Mouse (Mus musculus): ENCODE measurements around the gene Stard9. TPM values are rescaled to one million over a fixed set of nuclear protein-coding genes. Genes with fewer than 3 reads are reported as not detected.

The Stard9 gene
- 2.8 and 3.0 TPM in 2 replicates for polyA plus RNA-seq (2012; rRNA removed)

- WGBS: 5% methylated on average over 36 of the region's 36 CpGs
- no peak within 1 kb of the TSS for H3K27ac ChIP-seq (ENCODE audit: control insufficient read depth, insufficient read depth, low read length)
- H3K4me1 ChIP-seq (replicated peaks; ENCODE audit: control insufficient read depth, insufficient read depth, low read length): peaks cover 5% of the 10 kb centered on the region; the same call in 1 of the 2 replicates
- no peaks in the 10 kb centered on the region for H3K36me3 ChIP-seq (ENCODE audit: control insufficient read depth, insufficient read depth, low read length)
- TF ChIP-seq CTCF (IDR thresholded peaks at IDR 0.05; ENCODE audit: borderline replicate concordance, control insufficient read depth, extremely low read depth, insufficient read depth, low read length, poor library complexity): peak; percentile 73; the same call in 1 of the 2 replicates
- peak; percentile 49; the same call in 1 of the 2 replicates for TF ChIP-seq POLR2A (IDR thresholded peaks at IDR 0.05; ENCODE audit: control insufficient read depth, extremely low read depth, insufficient read depth, low read length, poor library complexity)
- peak within 1 kb of the TSS; percentile 52 for H3K4me3 ChIP-seq (ENCODE audit: control insufficient read depth, insufficient read depth, low read length)
- peak; percentile 98 for DNase-seq
- H3K27me3 ChIP-seq (ENCODE audit: control insufficient read depth, insufficient read depth, low read length): no peaks in the 10 kb centered on the region
Measured at GRCm38 (mm10) chr2:120628886-120629735, at the start of gene Stard9. Gene Stard9 (plus strand): TSS chr2:120629121.

DNA sequence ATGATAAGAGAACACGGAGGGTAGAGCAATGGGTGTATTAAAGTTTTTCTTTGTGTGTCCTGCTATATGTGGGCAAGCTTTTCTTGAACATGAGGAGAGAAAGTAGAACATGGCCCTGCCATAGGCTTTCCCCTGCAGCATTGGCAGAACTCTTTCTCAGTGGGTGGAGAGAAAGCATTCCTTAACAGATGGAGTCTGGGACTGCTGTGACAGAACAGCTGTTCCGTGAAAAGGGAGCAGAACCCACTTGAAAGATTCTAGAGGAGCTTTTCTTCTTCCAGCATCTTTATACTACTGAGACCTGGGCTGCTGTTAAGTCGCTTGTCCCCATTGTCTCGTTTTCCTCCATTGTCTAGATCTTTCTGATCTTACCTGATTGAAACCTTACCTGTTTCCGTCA lies 39.2 kb upstream of the Stard9 start:
- WGBS: 91% methylated on average over 5 of the region's 5 CpGs
- H3K4me3 ChIP-seq (ENCODE audit: control insufficient read depth, insufficient read depth, low read length): no peak overlapping the region
- no peak for DNase-seq
- H3K36me3 ChIP-seq (ENCODE audit: control insufficient read depth, insufficient read depth, low read length): peaks cover 14% of the 10 kb centered on the region
- TF ChIP-seq POLR2A (IDR thresholded peaks at IDR 0.05; ENCODE audit: control insufficient read depth, extremely low read depth, insufficient read depth, low read length, poor library complexity) (no peak), CTCF (IDR thresholded peaks at IDR 0.05; ENCODE audit: borderline replicate concordance, control insufficient read depth, extremely low read depth, insufficient read depth, low read length, poor library complexity) (no peak)
- H3K27ac ChIP-seq (ENCODE audit: control insufficient read depth, insufficient read depth, low read length): no peak overlapping the region
- H3K4me1 ChIP-seq (replicated peaks; ENCODE audit: control insufficient read depth, insufficient read depth, low read length): no peaks in the 10 kb centered on the region
- no peaks in the 10 kb centered on the region for H3K27me3 ChIP-seq (ENCODE audit: control insufficient read depth, insufficient read depth, low read length)

DNA sequence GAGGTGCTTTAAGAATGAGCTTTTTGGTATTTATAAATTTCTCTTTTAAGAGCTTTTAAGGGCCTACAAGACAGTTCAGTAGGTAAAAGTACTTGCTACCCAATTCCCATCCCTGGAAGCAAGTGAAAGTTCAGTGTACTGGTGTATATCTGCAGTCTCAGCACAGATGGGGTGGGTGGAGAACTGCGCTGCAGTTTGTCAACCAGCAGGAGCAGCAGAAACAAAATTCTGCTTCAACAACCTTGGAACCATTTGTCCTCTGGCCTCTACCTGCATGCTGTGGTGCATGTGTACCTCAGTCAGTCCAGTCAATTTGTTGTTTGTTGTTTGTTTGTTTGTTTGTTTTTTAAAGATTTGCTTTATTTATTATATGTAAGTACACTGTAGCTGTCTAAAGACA lies 36.7 kb upstream of the Stard9 start:
- Histone ChIP-seq H3K27me3 (ENCODE audit: control insufficient read depth, insufficient read depth, low read length) (no peaks in the 10 kb centered on the region), H3K36me3 (ENCODE audit: control insufficient read depth, insufficient read depth, low read length) (peaks cover 26% of the 10 kb centered on the region), H3K27ac (ENCODE audit: control insufficient read depth, insufficient read depth, low read length) (no peak overlapping the region), H3K4me1 (replicated peaks; ENCODE audit: control insufficient read depth, insufficient read depth, low read length) (no peaks in the 10 kb centered on the region), H3K4me3 (ENCODE audit: control insufficient read depth, insufficient read depth, low read length) (no peak overlapping the region)
- 93% methylated on average over 1 of the region's 1 CpGs for WGBS
- TF ChIP-seq POLR2A (IDR thresholded peaks at IDR 0.05; ENCODE audit: control insufficient read depth, extremely low read depth, insufficient read depth, low read length, poor library complexity) (no peak), CTCF (IDR thresholded peaks at IDR 0.05; ENCODE audit: borderline replicate concordance, control insufficient read depth, extremely low read depth, insufficient read depth, low read length, poor library complexity) (no peak)
- DNase-seq: no peak

GRCm38 (mm10) chr2:120597734-120598133 lies 31.2 kb upstream of the Stard9 start:
- H3K4me3 ChIP-seq (ENCODE audit: control insufficient read depth, insufficient read depth, low read length): no peak overlapping the region
- no peaks in the 10 kb centered on the region for H3K4me1 ChIP-seq (replicated peaks; ENCODE audit: control insufficient read depth, insufficient read depth, low read length)
- peaks cover 45% of the 10 kb centered on the region for H3K36me3 ChIP-seq (ENCODE audit: control insufficient read depth, insufficient read depth, low read length)
- no peak for TF ChIP-seq POLR2A (IDR thresholded peaks at IDR 0.05; ENCODE audit: control insufficient read depth, extremely low read depth, insufficient read depth, low read length, poor library complexity)
- TF ChIP-seq CTCF (IDR thresholded peaks at IDR 0.05; ENCODE audit: borderline replicate concordance, control insufficient read depth, extremely low read depth, insufficient read depth, low read length, poor library complexity): no peak
- no peak for DNase-seq
- no peak overlapping the region for H3K27ac ChIP-seq (ENCODE audit: control insufficient read depth, insufficient read depth, low read length)
- WGBS: 99% methylated on average over 2 of the region's 2 CpGs
- H3K27me3 ChIP-seq (ENCODE audit: control insufficient read depth, insufficient read depth, low read length): no peaks in the 10 kb centered on the region

GRCm38 (mm10) chr2:120599506-120599905 lies 29.4 kb upstream of the Stard9 start:
- no peak for DNase-seq
- Histone ChIP-seq H3K27me3 (ENCODE audit: control insufficient read depth, insufficient read depth, low read length) (no peaks in the 10 kb centered on the region), H3K4me1 (replicated peaks; ENCODE audit: control insufficient read depth, insufficient read depth, low read length) (no peaks in the 10 kb centered on the region), H3K4me3 (ENCODE audit: control insufficient read depth, insufficient read depth, low read length) (no peak overlapping the region), H3K27ac (ENCODE audit: control insufficient read depth, insufficient read depth, low read length) (no peak overlapping the region), H3K36me3 (ENCODE audit: control insufficient read depth, insufficient read depth, low read length) (peaks cover 49% of the 10 kb centered on the region)
- TF ChIP-seq POLR2A (IDR thresholded peaks at IDR 0.05; ENCODE audit: control insufficient read depth, extremely low read depth, insufficient read depth, low read length, poor library complexity) (no peak), CTCF (IDR thresholded peaks at IDR 0.05; ENCODE audit: borderline replicate concordance, control insufficient read depth, extremely low read depth, insufficient read depth, low read length, poor library complexity) (no peak)
- WGBS: 43% methylated on average over 4 of the region's 4 CpGs

GRCm38 (mm10) chr2:120606021-120606690 lies 22.8 kb upstream of the Stard9 start:
- Histone ChIP-seq H3K4me3 (ENCODE audit: control insufficient read depth, insufficient read depth, low read length) (no peak overlapping the region), H3K4me1 (replicated peaks; ENCODE audit: control insufficient read depth, insufficient read depth, low read length) (0 out of 2 replicates have a peak, but pooled peaks cover 3% of the 10 kb centered on the region), H3K27ac (ENCODE audit: control insufficient read depth, insufficient read depth, low read length) (no peak overlapping the region), H3K36me3 (ENCODE audit: control insufficient read depth, insufficient read depth, low read length) (peaks cover 5% of the 10 kb centered on the region; the same call in 1 of the 2 replicates), H3K27me3 (ENCODE audit: control insufficient read depth, insufficient read depth, low read length) (no peaks in the 10 kb centered on the region)
- WGBS: 97% methylated on average over 6 of the region's 6 CpGs
- TF ChIP-seq CTCF (IDR thresholded peaks at IDR 0.05; ENCODE audit: borderline replicate concordance, control insufficient read depth, extremely low read depth, insufficient read depth, low read length, poor library complexity) (no peak), POLR2A (IDR thresholded peaks at IDR 0.05; ENCODE audit: control insufficient read depth, extremely low read depth, insufficient read depth, low read length, poor library complexity) (no peak)
- peak; percentile 21 for DNase-seq

Measured in thymus, adult 2 months (tissue).